Mouse (Mus musculus) limb, embryonic 10.5 days (tissue): Measurements from ENCODE around the gene Gm20532. TPM values are rescaled to one million over a fixed set of nuclear protein-coding genes. Genes with fewer than 3 reads are reported as not detected.

Experiments
- DNase-seq: peaks from one replicate; pipeline ENCODE4 v3.0.0-alpha.2; 2017; ENCODE audit warnings: low spot score
- H3K27ac ChIP-seq: fragments of 300-500 bp; sonication (generic); 2 replicates; pipeline ENCODE4 v1.5.1; 2016; ENCODE audit warnings: mild to moderate bottlenecking
- H3K27me3 ChIP-seq: fragments of 300-500 bp; sonication (generic); 2 replicates; pipeline ENCODE4 v1.6.1; 2016; ENCODE audit warnings: low read depth, mild to moderate bottlenecking; ENCODE audit not compliant: poor library complexity, severe bottlenecking
- H3K36me3 ChIP-seq: fragments of 300-500 bp; sonication (generic); 2 replicates; pipeline ENCODE4 v1.6.1; 2016; ENCODE audit warnings: mild to moderate bottlenecking, moderate library complexity
- H3K4me1 ChIP-seq: fragments of 300-500 bp; sonication (generic); 2 replicates; pipeline ENCODE4 v1.6.1; 2016
- H3K4me3 ChIP-seq: fragments of 300-500 bp; sonication (generic); 2 replicates; pipeline ENCODE4 v1.5.1; 2016; ENCODE audit warnings: mild to moderate bottlenecking, moderate library complexity
- H3K9me3 ChIP-seq: fragments of 300-500 bp; sonication (generic); replicated peaks from 2 replicates; pipeline ENCODE4 v1.6.1; 2016; ENCODE audit warnings: mild to moderate bottlenecking
- WGBS: fragments of 180-500 bp; shearing (Covaris S2); methylation state at CpG from one replicate; pipeline ENCODE4 v1.1.7; 2016; 5-methylcytosine and 5-hydroxymethylcytosine counted together
- polyA plus RNA-seq: library from polyadenylated mRNA; unstranded; fragments of >200 nt; fragmentation: Nextera tagmentation; extraction: Ambion mirVana; gene quantifications from 2 replicates; pipeline ENCODE4 v1.2.1, GENCODE M21; 2016

Gm20532 gene
- polyA plus RNA-seq, 1 experiment from 2014 or later, result not detected

DNA sequence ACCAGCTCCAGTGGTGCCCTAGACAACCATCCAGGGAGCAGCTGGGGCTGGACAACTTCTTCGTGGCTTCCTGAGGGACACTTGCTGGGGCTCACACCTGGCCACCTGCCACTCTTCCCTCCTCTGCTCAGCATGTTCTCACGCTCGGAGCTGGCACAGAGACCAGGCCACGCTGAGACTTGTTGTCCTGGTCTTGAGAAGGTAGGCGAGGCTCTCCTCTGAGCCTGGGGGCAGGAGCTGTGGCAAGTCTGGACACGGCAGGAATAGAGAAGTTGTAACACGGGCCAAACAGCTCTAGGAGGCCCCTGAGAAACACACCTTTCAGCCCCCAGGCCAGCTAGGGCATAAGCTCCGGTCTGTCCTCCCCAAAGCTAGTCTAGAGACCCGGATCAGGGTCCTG is 32.5 kb upstream of the Gm20532 start:
- DNase-seq, result no peak
- no peak overlapping the region for H3K4me3 ChIP-seq
- H3K27ac ChIP-seq, result no peak overlapping the region
- 74% methylated on average over 9 of the region's 9 CpGs for WGBS
- no peaks in the 10 kb centered on the region for H3K36me3 ChIP-seq
- H3K4me1 ChIP-seq, result peaks cover 19% of the 10 kb centered on the region
- no peaks in the 10 kb centered on the region for H3K27me3 ChIP-seq
- H3K9me3 ChIP-seq, result no peaks in the 10 kb centered on the region

DNA sequence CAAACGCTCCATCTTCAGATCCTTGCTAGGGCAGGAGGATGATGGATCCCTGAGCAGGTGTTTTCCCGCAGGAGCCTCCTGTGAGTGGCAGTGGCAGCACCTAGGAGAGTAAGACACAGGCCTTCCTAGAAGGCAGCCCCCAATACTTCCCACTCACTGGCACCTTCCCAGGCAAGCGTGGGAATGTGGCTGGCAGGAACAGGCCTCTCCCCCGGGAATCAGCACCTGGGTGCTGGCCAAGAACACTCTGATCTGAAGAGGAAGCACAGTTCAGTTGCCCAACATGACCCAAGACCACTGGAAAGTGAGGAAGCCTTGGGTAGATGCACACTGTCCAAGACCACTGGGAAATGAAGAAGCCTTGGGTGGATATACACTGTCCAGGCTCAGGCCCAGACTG is 31.4 kb upstream of the Gm20532 start:
- Histone ChIP-seq H3K36me3 (no peaks in the 10 kb centered on the region), H3K4me1 (peaks cover 17% of the 10 kb centered on the region), H3K27ac (no peak overlapping the region), H3K4me3 (no peak overlapping the region), H3K27me3 (no peaks in the 10 kb centered on the region), H3K9me3 (no peaks in the 10 kb centered on the region)
- WGBS, result 89% methylated on average over 4 of the region's 4 CpGs
- no peak for DNase-seq

DNA sequence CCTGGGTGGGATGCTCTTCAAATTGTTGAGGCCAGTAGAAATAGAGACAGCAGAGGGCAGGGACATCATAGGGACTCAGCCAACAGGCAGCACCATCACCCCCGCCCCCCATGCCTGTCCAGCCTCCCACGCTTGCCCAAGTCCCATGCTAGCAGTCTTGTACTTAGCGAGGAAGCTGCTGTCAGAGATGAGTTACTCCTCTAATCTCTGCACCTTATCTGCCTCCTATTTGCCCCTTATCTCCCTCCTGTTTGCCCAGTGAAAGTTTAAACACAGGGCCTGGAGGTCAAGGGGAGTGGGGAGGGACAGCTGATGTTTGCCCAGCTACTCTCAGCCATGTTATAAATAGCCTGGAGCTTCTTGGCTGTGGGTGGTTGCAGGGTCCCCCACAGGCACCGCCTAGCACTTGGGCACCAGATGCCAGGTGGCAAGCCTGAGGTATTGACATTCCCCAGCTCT is 29.9 kb upstream of the Gm20532 start:
- DNase-seq, result no peak
- no peaks in the 10 kb centered on the region for H3K36me3 ChIP-seq
- 40% methylated on average over 4 of the region's 4 CpGs for WGBS
- no peaks in the 10 kb centered on the region for H3K27me3 ChIP-seq
- no peak overlapping the region for H3K27ac ChIP-seq
- H3K4me1 ChIP-seq, result peaks cover 28% of the 10 kb centered on the region
- H3K9me3 ChIP-seq, result no peaks in the 10 kb centered on the region
- no peak overlapping the region for H3K4me3 ChIP-seq

DNA sequence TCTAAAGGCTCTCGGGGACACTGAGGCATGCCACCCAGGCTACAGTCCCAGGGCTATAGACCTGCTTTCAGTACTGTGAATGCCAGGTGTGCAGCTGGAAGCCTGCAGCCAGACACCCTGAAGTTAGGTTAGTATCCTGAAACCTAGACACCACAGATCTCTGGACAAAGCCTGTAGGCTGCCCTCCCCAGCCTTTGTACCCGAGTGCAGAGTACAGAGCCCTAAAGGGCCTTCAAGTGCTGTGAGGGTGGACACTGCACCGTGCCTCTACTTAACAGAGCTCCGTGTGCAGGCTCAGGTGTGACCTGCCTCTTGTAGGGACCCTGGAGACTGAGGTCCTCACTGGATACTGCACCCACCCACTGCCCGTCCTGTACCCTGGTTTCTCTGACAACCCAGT is 25.9 kb upstream of the Gm20532 start:
- H3K4me1 ChIP-seq, result peaks cover 22% of the 10 kb centered on the region
- H3K9me3 ChIP-seq, result no peaks in the 10 kb centered on the region
- H3K4me3 ChIP-seq, result no peak overlapping the region
- H3K36me3 ChIP-seq, result no peaks in the 10 kb centered on the region
- WGBS, result 91% methylated on average over 5 of the region's 5 CpGs
- peak overlapping the region; percentile 17 for H3K27ac ChIP-seq
- H3K27me3 ChIP-seq, result no peaks in the 10 kb centered on the region
- no peak for DNase-seq

DNA sequence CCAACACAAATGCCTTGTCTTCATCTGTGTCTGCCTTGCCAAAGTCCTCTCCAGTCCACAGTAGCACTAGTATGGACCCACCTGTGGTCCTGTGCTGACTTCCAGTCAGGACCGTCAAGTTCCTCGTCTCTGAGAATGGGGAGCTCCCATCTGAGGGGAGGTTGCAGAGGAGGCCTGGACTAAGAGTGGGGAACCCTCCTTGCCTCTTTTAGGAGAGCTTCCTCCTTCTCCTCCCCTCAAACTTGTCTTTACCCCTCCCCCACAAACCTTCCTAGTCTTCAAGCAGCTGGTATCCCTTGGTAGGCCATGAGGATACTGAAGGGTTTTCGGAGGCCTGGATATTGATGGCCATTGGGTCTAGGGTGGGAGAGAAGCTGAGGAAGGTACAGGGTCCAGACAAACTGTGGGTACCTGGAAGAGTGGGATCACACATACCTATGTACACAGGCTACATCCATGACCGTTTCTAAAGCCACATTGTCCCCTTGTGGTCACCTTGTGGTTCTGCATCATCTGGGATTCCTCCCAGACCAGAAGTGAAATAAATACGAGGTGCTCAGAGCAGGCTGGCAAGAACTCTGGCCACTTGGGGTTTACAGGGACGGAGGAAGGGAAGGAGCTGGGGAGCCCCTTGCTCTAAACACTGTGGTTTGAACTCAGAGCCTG is 25.0 kb upstream of the Gm20532 start:
- H3K27me3 ChIP-seq, result no peaks in the 10 kb centered on the region
- DNase-seq, result peak; percentile 56
- H3K36me3 ChIP-seq, result no peaks in the 10 kb centered on the region
- H3K27ac ChIP-seq, result peak overlapping the region; percentile 17; the same call in 1 of the 2 replicates
- peaks cover 22% of the 10 kb centered on the region for H3K4me1 ChIP-seq
- H3K4me3 ChIP-seq, result no peak overlapping the region
- 43% methylated on average over 6 of the region's 6 CpGs for WGBS
- no peaks in the 10 kb centered on the region for H3K9me3 ChIP-seq

DNA sequence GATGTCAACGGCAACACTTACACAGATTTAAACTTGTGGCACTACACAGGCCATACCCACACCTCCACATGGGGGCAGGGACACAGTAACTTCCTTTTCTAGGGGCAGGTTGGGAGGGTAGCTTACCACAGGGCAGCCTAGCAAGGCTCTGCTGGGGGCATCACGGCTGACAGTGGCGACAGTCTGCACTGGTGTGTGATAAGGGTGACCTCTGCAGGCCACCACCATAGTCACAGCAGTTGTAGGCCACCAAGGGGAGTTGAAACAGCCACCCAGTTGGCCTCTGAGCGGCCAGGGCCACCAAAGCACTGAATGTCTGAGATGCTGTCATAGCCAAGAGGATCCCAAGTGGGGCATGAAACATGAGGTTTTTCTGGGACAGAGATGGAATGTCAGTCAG is 20.2 kb upstream of the Gm20532 start:
- no peaks in the 10 kb centered on the region for H3K36me3 ChIP-seq
- no peaks in the 10 kb centered on the region for H3K27me3 ChIP-seq
- DNase-seq, result no peak
- no peaks in the 10 kb centered on the region for H3K9me3 ChIP-seq
- WGBS, result 16% methylated on average over 4 of the region's 4 CpGs
- no peak overlapping the region for H3K4me3 ChIP-seq
- H3K27ac ChIP-seq, result no peak overlapping the region
- H3K4me1 ChIP-seq, result peaks cover 11% of the 10 kb centered on the region

DNA sequence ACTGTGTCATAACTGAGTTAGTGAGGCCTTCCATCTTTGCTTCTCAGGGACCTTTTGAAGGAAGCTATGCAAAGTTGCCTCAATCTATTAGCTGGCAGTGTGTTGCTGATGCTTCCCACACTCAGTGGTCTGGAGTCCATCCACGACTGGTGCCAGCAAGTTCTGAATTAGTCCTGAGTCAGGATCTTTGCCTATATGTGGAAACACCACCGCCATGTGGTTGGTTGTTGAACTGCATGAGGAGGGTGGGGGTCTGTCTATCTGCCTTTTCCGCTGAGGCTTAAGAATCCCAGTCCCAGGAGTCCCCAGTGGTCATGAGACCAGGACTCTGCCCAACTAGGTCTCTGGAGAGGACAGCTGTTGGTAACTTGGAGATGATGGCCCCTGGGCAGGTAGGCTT is 16.4 kb upstream of the Gm20532 start:
- Histone ChIP-seq H3K27ac (no peak overlapping the region), H3K36me3 (no peaks in the 10 kb centered on the region), H3K27me3 (no peaks in the 10 kb centered on the region), H3K4me3 (no peak overlapping the region), H3K4me1 (peaks cover 19% of the 10 kb centered on the region), H3K9me3 (no peaks in the 10 kb centered on the region)
- 8% methylated on average over 3 of the region's 3 CpGs for WGBS
- peak; percentile 79 for DNase-seq

DNA sequence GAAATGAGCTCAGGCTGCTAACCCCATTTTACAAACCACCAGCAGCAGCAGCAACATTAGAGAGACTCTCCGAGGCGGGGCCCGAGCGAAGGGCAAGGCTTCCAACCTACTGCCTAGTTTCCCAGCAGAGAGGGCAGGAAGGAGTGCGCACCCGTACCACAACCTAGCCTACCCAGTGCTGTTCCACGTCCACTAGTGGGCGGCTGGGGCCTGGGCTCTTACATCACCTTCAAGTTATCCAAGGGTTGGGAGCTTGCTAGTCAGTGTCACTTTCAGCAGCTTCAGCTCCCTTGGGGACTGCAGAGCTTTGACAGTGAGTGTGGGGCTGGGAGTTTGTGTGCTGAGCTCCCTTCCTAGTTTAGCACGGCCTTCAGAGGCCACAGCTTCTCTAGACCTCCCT is 15.0 kb upstream of the Gm20532 start:
- Histone ChIP-seq H3K27ac (peak overlapping the region; percentile 53), H3K9me3 (no peaks in the 10 kb centered on the region), H3K27me3 (no peaks in the 10 kb centered on the region), H3K36me3 (no peaks in the 10 kb centered on the region), H3K4me3 (no peak overlapping the region), H3K4me1 (peaks cover 28% of the 10 kb centered on the region)
- DNase-seq, result no peak
- WGBS, result 83% methylated on average over 9 of the region's 9 CpGs

DNA sequence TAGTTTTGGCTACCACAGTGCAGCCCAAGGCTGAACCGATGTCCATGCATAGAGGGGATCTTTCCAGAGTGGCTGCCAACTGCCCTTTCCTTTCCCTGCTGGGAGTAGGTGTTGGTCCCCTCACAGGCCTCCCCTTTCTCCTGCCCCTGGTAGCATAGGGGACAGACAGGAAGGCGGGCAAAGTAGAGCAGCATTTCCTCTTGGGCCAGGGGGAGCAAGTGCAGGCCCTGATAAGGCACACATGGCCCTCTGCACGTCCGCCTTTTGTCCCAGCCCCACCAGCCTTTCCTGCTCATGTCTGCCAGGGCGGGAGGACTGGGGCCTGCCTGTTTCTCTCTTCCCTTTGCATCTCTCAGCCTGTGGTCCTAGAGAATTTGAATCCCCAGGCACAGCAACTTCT is 14.6 kb upstream of the Gm20532 start:
- H3K27me3 ChIP-seq, result no peaks in the 10 kb centered on the region
- DNase-seq, result no peak
- no peak overlapping the region for H3K4me3 ChIP-seq
- peak overlapping the region; percentile 53 for H3K27ac ChIP-seq
- no peaks in the 10 kb centered on the region for H3K36me3 ChIP-seq
- H3K9me3 ChIP-seq, result no peaks in the 10 kb centered on the region
- H3K4me1 ChIP-seq, result peaks cover 28% of the 10 kb centered on the region
- 61% methylated on average over 5 of the region's 5 CpGs for WGBS

DNA sequence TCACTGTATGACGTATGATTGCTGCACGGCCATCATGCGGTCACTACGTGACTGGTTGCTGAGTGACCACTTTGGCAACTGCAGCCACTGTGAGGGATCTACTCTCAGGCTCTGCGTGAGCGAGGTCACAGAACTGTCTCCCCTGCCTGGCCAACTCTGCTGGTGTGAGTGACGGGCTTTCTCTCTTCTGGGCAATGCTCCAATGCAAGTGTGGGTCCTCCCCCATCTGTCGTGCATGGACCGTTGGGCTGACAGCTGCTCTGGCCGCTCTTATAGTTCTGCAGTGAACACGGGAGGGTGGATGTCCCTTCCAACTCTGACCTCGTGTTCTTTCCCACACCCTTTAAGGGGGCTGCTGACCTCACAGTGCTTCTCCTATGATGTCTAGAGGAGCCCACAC is 13.0 kb upstream of the Gm20532 start:
- H3K4me3 ChIP-seq, result no peak overlapping the region
- WGBS, result 88% methylated on average over 12 of the region's 12 CpGs
- H3K27ac ChIP-seq, result no peak overlapping the region
- no peak for DNase-seq
- no peaks in the 10 kb centered on the region for H3K9me3 ChIP-seq
- peaks cover 40% of the 10 kb centered on the region for H3K4me1 ChIP-seq
- H3K36me3 ChIP-seq, result no peaks in the 10 kb centered on the region
- no peaks in the 10 kb centered on the region for H3K27me3 ChIP-seq

DNA sequence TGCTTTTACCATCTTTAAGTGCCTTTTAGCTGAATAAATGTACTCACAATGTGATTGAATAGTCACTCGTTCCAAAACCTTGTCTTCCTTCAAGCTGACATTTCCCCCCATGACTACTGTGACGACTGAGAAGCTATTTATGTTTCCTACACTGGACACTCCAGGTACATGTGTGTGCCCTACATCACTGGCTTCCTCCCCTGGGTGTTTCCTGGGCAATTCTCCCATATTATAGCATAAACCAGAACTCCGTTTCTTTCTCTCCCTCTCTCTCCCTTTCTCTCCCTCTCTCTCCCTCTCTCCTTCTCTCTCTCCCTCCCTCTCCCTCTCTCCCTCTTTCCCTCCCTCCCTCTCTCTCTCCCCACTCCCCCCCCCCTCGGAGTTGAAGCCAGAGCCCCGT is 12.6 kb upstream of the Gm20532 start:
- no peak for DNase-seq
- Histone ChIP-seq H3K27ac (no peak overlapping the region), H3K9me3 (no peaks in the 10 kb centered on the region), H3K27me3 (no peaks in the 10 kb centered on the region), H3K36me3 (no peaks in the 10 kb centered on the region), H3K4me1 (peaks cover 44% of the 10 kb centered on the region), H3K4me3 (no peak overlapping the region)
- 51% methylated on average over 5 of the region's 5 CpGs for WGBS

DNA sequence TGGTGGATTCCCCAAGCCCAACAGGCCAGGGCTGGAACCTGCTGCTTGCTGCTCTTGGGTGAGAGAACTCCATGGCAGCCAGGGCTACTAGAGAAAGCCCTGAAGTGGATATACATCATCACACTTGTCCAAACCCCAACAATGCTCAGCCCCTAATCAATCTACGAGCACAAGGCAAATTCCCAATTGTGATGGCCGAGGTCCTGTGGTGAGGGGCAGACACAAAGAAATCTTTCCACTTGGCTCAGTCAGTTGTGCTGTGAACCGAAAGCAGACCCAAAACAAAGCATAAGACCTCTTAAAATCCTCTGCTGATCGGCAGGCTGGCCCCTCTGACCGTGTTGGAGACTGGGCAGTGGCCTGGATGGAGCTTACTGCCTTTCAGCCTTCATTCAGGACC is 11.6 kb upstream of the Gm20532 start:
- Histone ChIP-seq H3K36me3 (no peaks in the 10 kb centered on the region), H3K27me3 (no peaks in the 10 kb centered on the region), H3K4me1 (peaks cover 50% of the 10 kb centered on the region), H3K9me3 (no peaks in the 10 kb centered on the region), H3K27ac (no peak overlapping the region), H3K4me3 (no peak overlapping the region)
- 76% methylated on average over 5 of the region's 5 CpGs for WGBS
- no peak for DNase-seq

DNA sequence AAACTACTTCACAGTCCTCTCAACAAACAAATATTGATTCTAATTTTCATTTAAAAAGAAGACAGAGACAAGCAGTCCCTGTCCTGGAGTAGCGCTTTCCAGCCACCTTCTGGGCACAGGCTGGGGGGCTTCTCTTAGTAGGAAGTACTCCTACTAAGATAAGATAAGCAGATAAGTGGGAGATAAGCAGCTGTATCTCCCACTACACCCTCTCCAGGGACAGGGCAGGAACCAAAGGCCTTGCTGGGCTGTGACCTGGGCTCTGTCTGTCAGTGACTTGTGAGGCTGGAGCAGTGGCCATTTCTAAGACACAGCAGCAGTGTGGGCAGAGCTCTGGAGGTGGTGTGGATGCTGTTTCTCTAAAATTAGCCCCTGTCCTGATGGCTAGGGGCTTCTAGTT is 11.1 kb upstream of the Gm20532 start:
- peak overlapping the region; percentile 85 for H3K27ac ChIP-seq
- 90% methylated on average over 1 of the region's 1 CpGs for WGBS

DNA sequence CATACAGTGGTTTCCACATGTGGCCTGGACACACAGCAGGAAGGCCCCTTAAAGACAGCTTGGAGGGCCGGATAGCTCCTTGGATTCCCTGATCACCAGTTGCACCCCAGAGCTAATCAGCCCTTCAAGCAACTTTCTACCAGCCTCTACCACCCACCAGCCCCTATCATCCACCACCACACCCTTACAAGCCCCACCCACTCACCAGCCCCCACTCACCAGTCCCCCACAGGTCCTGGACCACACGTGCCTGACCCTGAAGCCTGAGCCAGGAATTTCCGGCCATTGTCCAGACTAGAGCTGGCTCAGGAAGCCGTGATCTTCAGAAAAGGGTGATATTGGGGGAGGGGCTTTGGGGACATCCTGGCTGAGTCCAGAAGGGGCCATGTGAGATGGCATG is 10.6 kb upstream of the Gm20532 start:
- no peaks in the 10 kb centered on the region for H3K9me3 ChIP-seq
- H3K4me1 ChIP-seq, result peaks cover 47% of the 10 kb centered on the region
- H3K4me3 ChIP-seq, result no peak overlapping the region
- peak overlapping the region; percentile 85 for H3K27ac ChIP-seq
- no peaks in the 10 kb centered on the region for H3K36me3 ChIP-seq
- WGBS, result 74% methylated on average over 4 of the region's 4 CpGs
- no peak for DNase-seq
- H3K27me3 ChIP-seq, result no peaks in the 10 kb centered on the region

More for the DNA sequence above, 11.1 kb upstream of the Gm20532 start:
- Histone ChIP-seq H3K4me3 (no peak overlapping the region), H3K9me3 (no peaks in the 10 kb centered on the region), H3K27me3 (no peaks in the 10 kb centered on the region), H3K4me1 (peaks cover 47% of the 10 kb centered on the region), H3K36me3 (no peaks in the 10 kb centered on the region)
- no peak for DNase-seq
